Mouse (Mus musculus) hindbrain, embryonic 15.5 days (tissue): ENCODE results near the gene Gm17482. TPM values are rescaled to one million over a fixed set of nuclear protein-coding genes. Genes with fewer than 3 reads are reported as not detected.

Experiments used
- ATAC-seq: fragments of 200-750 bp; cut with Nextera tagmentation; 2 replicates; pipeline ENCODE4 v1.8.0; 2017; ENCODE audit warnings: low read depth, moderate number of reproducible peaks, moderate TSS enrichment; ENCODE audit not compliant: low FRiP score
- H3K27ac ChIP-seq: fragments of 300-500 bp; sonication (generic); replicated peaks from 2 replicates; pipeline ENCODE4 v1.5.1; 2015; ENCODE audit warnings: mild to moderate bottlenecking, inconsistent platforms
- H3K27me3 ChIP-seq: fragments of 300-500 bp; sonication (generic); 2 replicates; pipeline ENCODE4 v1.6.1; 2015; ENCODE audit warnings: control low read depth, inconsistent platforms
- H3K36me3 ChIP-seq: fragments of 300-500 bp; sonication (generic); 2 replicates; pipeline ENCODE4 v1.6.1; 2015; ENCODE audit warnings: control low read depth, inconsistent platforms
- H3K4me1 ChIP-seq: fragments of 300-500 bp; sonication (generic); replicated peaks from 2 replicates; pipeline ENCODE4 v1.6.1; 2015; ENCODE audit warnings: control low read depth, inconsistent platforms
- H3K4me2 ChIP-seq: fragments of 300-500 bp; sonication (generic); 2 replicates; pipeline ENCODE4 v1.6.1; 2015; ENCODE audit warnings: moderate library complexity, mild to moderate bottlenecking, inconsistent platforms
- H3K4me3 ChIP-seq: fragments of 300-500 bp; sonication (generic); 2 replicates; pipeline ENCODE4 v1.5.1; 2015; ENCODE audit warnings: mild to moderate bottlenecking, inconsistent platforms
- H3K9ac ChIP-seq: fragments of 300-500 bp; sonication (generic); 2 replicates; pipeline ENCODE4 v1.6.1; 2015; ENCODE audit warnings: inconsistent platforms
- H3K9me3 ChIP-seq: fragments of 300-500 bp; sonication (generic); 2 replicates; pipeline ENCODE4 v1.6.1; 2016; ENCODE audit warnings: control low read depth, inconsistent platforms
- whole genome bisulfite sequencing: fragments of 180-500 bp; shearing (Covaris S2); methylation state at CpG from one replicate; pipeline ENCODE4 v1.1.7; 2015; 5-methylcytosine and 5-hydroxymethylcytosine counted together
- polyA plus RNA-seq: library from polyadenylated mRNA; unstranded; fragments of >200 nt; fragmentation: Nextera tagmentation; extraction: Ambion mirVana; gene quantifications from 2 replicates; pipeline ENCODE4 v1.2.1, GENCODE M21; 2015

The Gm17482 gene
- polyA plus RNA-seq, result not detected in 2 replicates

DNA sequence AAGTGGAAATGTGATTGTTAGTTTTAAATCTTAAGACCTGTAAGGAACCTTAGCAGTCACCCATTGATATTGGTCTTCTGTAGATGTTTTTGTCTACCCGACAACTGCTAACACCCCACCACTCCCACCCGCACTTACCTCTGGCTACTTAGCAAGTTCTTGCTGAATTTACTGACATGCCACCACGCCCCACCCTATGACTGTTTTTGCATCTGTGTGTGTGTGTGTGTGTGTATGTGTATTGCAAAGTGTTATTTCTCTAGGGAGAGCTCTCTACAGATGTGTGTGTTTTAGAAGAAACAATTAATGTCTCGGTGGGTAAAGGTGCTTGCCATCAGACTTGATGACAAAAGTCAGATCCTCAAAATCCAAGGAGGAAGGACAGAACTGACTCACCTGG lies at the start of gene Gm17482:
TSS of gene Gm17482 (plus strand) at position 301 of the 400 bp plus-strand sequence.
- Histone ChIP-seq H3K9ac (no peak within 1 kb of the TSS), H3K4me2 (no peak within 1 kb of the TSS), H3K27me3 (no peaks in the 10 kb centered on the region), H3K4me1 (peaks cover 11% of the 10 kb centered on the region; the same call in 1 of the 2 replicates), H3K9me3 (no peaks in the 10 kb centered on the region), H3K4me3 (no peak within 1 kb of the TSS), H3K27ac (0 out of 2 replicates have a peak within 1 kb of the TSS, but pooled peaks have one; percentile 10), H3K36me3 (no peaks in the 10 kb centered on the region)
- no peak for ATAC-seq
- 72% methylated on average over 4 of the region's 4 CpGs for WGBS

DNA sequence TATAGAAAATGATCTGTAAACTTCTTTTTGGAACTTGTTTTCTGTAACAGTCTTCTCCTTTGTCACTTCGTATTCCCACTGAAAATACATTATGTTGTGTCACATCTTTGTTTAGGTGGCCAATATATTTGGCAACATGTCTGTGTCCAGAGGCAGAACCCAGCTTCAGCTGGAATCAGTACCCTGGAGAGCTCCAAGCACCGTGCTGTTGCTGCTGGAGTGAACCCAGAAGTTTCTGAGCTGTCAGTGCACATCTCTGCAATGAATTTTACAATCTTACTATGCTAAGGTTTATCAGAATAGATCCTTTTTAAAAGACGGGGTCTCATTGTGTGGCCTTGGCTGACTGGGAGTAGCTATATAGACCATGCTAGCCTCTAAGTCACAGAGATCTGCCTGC lies 48.3 kb upstream of the Gm17482 start:
- H3K9ac ChIP-seq, result no peak overlapping the region
- no peak overlapping the region for H3K4me3 ChIP-seq
- H3K36me3 ChIP-seq, result no peaks in the 10 kb centered on the region
- H3K4me2 ChIP-seq, result no peak overlapping the region
- H3K27me3 ChIP-seq, result no peaks in the 10 kb centered on the region
- no peaks in the 10 kb centered on the region for H3K9me3 ChIP-seq
- H3K4me1 ChIP-seq, result no peaks in the 10 kb centered on the region
- no peak overlapping the region for H3K27ac ChIP-seq
- WGBS, result 36% methylated on average over 3 of the region's 3 CpGs
- no peak for ATAC-seq

DNA sequence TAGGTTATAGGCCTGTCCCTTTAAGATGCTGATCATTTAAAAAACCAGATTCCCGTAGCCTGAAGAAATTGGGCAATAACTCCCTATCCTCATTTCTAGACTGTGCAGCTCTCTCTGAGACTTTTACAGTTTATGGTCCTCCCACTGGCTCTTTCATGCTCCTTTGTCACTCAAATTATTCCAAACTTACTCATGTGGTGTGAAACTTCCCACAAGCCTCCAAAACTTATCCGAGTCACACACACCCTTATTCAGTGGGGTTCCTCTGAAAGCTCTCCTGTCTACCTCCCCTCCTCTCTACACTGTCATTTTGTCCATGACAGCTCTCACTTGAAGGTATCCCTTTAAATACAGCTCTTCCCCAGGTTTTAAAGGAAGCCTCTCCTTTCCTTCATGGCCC lies 46.0 kb upstream of the Gm17482 start:
- 82% methylated on average over 2 of the region's 2 CpGs for WGBS
- Histone ChIP-seq H3K4me1 (no peaks in the 10 kb centered on the region), H3K4me2 (no peak overlapping the region), H3K36me3 (no peaks in the 10 kb centered on the region), H3K4me3 (no peak overlapping the region), H3K9me3 (no peaks in the 10 kb centered on the region), H3K27ac (no peak overlapping the region), H3K27me3 (no peaks in the 10 kb centered on the region), H3K9ac (no peak overlapping the region)
- no peak for ATAC-seq

DNA sequence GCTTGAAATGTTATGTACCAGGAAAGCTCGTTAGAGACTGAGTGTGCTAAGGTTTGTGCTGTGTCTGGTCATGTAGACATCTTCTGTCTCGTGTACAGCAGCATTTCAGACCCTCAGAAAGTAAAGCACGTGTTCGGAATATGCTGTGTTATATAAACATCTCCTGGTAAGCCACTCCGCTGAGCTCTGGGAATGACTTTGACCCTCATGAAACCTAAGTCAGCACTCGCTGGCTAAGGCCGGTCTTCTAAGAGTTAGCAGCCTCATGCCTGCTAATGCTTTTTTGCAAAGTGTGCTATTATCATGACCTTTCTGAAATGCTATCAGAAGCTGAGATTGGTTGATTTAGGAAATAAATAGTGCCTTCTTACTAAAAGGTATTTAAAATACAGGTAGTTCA lies 36.0 kb upstream of the Gm17482 start:
- no peak for ATAC-seq
- no peak overlapping the region for H3K4me3 ChIP-seq
- no peaks in the 10 kb centered on the region for H3K36me3 ChIP-seq
- H3K9ac ChIP-seq, result no peak overlapping the region
- H3K27me3 ChIP-seq, result no peaks in the 10 kb centered on the region
- H3K4me1 ChIP-seq, result no peaks in the 10 kb centered on the region
- no peaks in the 10 kb centered on the region for H3K9me3 ChIP-seq
- no peak overlapping the region for H3K4me2 ChIP-seq
- no peak overlapping the region for H3K27ac ChIP-seq
- WGBS, result 80% methylated on average over 7 of the region's 7 CpGs

DNA sequence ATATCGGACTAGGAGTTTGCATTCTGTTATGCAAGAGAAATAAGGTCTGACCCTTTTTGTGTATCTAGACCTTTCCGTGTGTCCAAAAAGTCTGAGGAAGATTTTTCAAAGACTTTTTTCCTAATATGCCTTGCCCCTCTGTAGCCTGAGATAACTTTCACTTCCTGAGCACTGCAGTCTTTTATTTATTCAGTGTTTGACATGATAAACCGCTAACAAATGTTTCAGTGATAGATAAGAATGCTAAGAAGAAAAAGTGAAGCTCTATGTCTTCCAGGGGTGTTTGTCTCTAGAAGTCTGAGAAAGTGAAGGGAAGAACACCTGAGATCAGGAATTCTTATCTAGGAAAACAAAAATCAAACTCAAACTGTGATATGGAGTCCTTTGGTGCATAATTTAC lies 26.4 kb upstream of the Gm17482 start:
- WGBS, result 88% methylated on average over 3 of the region's 3 CpGs
- H3K4me3 ChIP-seq, result no peak overlapping the region

DNA sequence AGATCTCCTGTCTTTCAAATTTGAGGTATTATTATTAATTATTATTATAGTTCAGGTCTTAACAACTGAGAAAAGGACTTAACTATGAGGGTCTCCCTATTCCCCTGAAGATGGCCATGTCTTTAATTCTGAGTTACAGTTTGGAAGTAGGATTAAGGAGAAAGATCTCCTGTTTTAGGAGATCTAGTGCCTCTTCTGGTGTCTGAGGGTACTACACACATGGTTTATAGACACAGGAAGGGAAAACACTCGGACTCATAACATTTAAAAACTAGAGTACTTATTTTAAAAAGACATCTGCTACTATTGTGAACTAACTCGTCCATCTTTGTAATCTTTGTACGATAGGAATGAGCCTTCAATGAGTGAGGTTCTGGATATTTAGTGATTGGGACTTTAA lies 24.1 kb upstream of the Gm17482 start:
- H3K27me3 ChIP-seq, result no peaks in the 10 kb centered on the region
- no peak overlapping the region for H3K9ac ChIP-seq
- no peak overlapping the region for H3K27ac ChIP-seq
- no peak for ATAC-seq
- no peaks in the 10 kb centered on the region for H3K4me1 ChIP-seq
- 83% methylated on average over 3 of the region's 3 CpGs for WGBS
- no peak overlapping the region for H3K4me2 ChIP-seq
- H3K36me3 ChIP-seq, result no peaks in the 10 kb centered on the region
- no peaks in the 10 kb centered on the region for H3K9me3 ChIP-seq
- no peak overlapping the region for H3K4me3 ChIP-seq

More for the DNA sequence above, 26.4 kb upstream of the Gm17482 start:
- no peak overlapping the region for H3K4me2 ChIP-seq
- H3K4me1 ChIP-seq, result no peaks in the 10 kb centered on the region
- no peak overlapping the region for H3K27ac ChIP-seq
- H3K9me3 ChIP-seq, result no peaks in the 10 kb centered on the region
- H3K9ac ChIP-seq, result no peak overlapping the region
- H3K27me3 ChIP-seq, result no peaks in the 10 kb centered on the region
- no peaks in the 10 kb centered on the region for H3K36me3 ChIP-seq
- no peak for ATAC-seq

DNA sequence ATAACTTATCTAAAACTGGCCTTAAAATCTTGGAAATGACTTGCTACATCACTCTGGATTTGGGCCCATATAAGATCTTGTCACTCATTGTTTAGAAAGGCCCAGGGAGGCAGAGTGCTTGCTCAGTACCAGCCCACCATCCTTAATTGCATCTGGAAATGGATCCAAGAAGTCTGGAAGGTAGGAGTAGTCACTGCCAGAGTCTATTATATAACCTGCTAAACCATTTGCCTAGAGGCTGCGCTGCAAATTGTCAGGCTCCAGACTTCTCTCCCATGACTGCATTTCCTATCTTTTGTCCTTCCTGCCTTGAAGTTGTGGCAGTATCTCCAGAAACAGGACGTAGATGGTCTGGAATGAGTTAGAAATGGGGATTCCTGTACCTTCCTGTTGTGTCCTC lies 17.0 kb upstream of the Gm17482 start:
- no peak overlapping the region for H3K9ac ChIP-seq
- H3K36me3 ChIP-seq, result no peaks in the 10 kb centered on the region
- no peak overlapping the region for H3K4me3 ChIP-seq
- H3K4me2 ChIP-seq, result no peak overlapping the region
- 79% methylated on average over 2 of the region's 2 CpGs for WGBS
- H3K27me3 ChIP-seq, result no peaks in the 10 kb centered on the region
- no peaks in the 10 kb centered on the region for H3K9me3 ChIP-seq
- no peaks in the 10 kb centered on the region for H3K4me1 ChIP-seq
- no peak overlapping the region for H3K27ac ChIP-seq
- ATAC-seq, result no peak

DNA sequence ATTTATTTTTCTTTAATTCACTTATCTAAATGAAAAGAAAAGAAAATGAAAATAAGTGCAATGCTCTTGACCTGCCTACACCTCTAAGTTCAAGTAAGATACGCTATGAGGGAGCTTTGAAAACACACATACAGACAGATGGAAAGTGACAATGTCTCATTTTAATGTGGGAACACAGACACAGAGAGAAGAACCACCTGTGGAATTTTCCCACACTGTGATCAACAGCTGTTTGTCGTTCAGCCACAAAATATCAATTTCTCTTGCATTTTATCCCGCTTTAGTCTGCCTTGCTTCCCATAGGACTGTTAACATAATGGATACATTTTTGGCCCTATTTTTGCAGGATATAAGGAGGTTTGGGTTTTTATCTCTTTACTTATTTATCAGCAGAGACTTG lies 16.3 kb upstream of the Gm17482 start:
- 87% methylated on average over 3 of the region's 3 CpGs for WGBS
- H3K27me3 ChIP-seq, result no peaks in the 10 kb centered on the region

DNA sequence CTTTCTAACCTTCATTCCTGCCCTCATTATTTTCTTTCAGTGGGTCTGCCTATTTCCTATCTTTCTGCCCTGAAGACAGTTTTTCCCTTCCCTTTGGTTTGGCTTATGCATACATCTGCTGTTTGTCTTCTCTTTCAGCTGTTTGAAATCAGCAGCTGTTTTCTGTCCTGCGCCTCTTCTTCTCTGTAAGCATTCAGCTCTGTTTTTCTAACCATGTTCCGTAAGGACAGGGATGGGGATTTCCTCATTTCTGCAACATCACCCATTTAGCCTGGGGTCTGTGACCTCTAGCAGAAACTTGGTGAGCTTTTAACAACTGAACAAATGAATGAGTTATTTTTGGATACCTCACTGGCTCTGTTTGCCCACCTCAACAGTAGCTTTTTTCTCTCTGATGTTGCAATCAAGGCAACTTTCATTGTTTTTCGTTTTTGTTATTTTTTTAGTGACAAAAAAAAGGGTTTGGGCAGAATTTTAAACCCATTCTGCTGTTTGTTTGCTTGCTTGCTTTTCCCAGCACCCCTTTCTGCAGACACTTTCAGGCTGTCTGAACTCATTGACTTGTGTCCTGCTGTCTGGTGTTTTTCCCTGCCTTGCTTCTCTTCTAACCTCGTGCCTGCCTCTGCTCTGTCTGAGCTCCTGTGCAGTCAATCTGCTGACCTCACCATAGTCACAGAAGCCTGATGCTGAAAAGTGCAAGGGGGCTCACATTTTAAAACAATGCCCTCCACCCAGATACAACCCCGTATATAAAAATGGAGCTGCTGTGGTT lies 14.8 kb upstream of the Gm17482 start:
- WGBS, result 70% methylated on average over 5 of the region's 5 CpGs
- Histone ChIP-seq H3K9me3 (no peaks in the 10 kb centered on the region), H3K4me3 (no peak overlapping the region), H3K36me3 (no peaks in the 10 kb centered on the region), H3K4me2 (no peak overlapping the region), H3K27ac (no peak overlapping the region), H3K4me1 (no peaks in the 10 kb centered on the region), H3K27me3 (no peaks in the 10 kb centered on the region), H3K9ac (no peak overlapping the region)
- ATAC-seq, result no peak

More for the DNA sequence above, 16.3 kb upstream of the Gm17482 start:
- Histone ChIP-seq H3K4me3 (no peak overlapping the region), H3K4me2 (no peak overlapping the region), H3K9ac (no peak overlapping the region), H3K36me3 (no peaks in the 10 kb centered on the region), H3K4me1 (no peaks in the 10 kb centered on the region), H3K27ac (no peak overlapping the region), H3K9me3 (no peaks in the 10 kb centered on the region)
- ATAC-seq, result no peak

DNA sequence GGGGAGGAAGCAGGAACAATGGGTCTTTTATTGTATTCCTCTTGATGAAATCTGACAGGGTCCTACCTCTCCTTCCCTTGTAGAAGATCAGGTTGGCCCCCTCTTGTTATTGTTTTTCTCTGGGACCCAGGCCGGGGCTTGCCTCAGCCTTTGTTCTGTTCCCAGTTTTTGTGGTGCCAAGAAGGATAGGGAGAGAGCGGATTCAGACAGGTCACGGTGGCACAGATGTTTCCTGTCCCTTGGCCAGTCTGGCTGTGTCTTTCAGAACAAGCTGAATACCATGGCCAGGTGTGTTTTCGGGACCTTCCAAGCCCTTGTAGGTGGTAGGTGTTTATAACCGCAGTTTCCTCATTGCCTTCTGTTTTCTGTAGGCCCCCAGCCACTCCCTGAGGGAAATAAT lies 14.0 kb upstream of the Gm17482 start:
- Histone ChIP-seq H3K27ac (no peak overlapping the region), H3K36me3 (no peaks in the 10 kb centered on the region), H3K4me2 (no peak overlapping the region), H3K9ac (no peak overlapping the region), H3K4me3 (no peak overlapping the region), H3K4me1 (no peaks in the 10 kb centered on the region), H3K27me3 (no peaks in the 10 kb centered on the region), H3K9me3 (no peaks in the 10 kb centered on the region)
- 48% methylated on average over 5 of the region's 5 CpGs for WGBS
- no peak for ATAC-seq

DNA sequence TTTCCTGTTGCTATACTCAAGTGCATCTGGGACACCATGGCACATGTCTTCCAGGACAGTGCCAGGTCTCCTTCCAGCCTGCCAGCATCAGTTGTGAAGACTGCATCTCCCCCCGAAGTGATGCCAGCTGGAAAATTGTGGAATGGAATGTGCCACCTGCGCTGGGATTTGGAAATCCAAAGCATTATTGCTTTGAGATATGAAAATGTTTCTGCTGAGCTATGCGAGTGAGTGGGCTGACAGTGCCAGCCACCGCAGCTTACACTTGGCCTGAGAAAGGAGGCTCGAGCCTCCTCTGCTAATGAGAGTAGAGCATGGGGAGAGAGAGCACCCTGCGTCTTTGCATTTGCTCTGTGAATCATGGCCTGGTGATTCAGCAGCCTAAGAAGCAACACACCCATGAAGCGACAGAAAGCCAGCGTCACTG lies 5.9 kb upstream of the Gm17482 start:
- Histone ChIP-seq H3K36me3 (no peaks in the 10 kb centered on the region), H3K27ac (no peak overlapping the region; the same call in 1 of the 2 replicates), H3K4me1 (peaks cover 8% of the 10 kb centered on the region; the same call in 1 of the 2 replicates), H3K9ac (no peak overlapping the region), H3K27me3 (no peaks in the 10 kb centered on the region), H3K4me3 (no peak overlapping the region), H3K9me3 (no peaks in the 10 kb centered on the region), H3K4me2 (no peak overlapping the region)
- ATAC-seq, result no peak
- WGBS, result 79% methylated on average over 8 of the region's 8 CpGs

DNA sequence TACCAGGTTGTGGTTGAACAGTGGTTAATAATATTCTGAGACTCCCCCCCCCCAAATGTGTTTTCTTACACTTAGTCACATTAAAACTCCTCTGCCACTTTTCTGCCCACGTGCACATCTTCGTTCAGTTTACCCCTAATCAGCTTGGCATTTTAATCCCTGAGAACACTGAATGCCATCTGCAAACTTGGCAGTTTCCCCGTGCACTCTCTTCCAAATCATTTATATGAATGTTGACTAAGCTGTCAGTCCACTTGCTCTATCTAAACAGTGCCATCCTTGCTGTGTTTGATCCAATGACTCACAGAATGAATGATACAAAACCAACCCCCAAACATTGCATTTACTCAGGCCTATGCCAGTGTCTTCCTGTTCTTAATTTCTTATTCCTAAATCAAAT lies 1.6 kb upstream of the Gm17482 start:
- 54% methylated on average over 3 of the region's 3 CpGs for WGBS
- no peak for ATAC-seq
- no peak overlapping the region for H3K9ac ChIP-seq
- no peak overlapping the region for H3K4me3 ChIP-seq
- H3K27ac ChIP-seq, result no peak overlapping the region
- peaks cover 11% of the 10 kb centered on the region; the same call in 1 of the 2 replicates for H3K4me1 ChIP-seq
- H3K27me3 ChIP-seq, result no peaks in the 10 kb centered on the region
- no peaks in the 10 kb centered on the region for H3K9me3 ChIP-seq
- no peak overlapping the region for H3K4me2 ChIP-seq
- no peaks in the 10 kb centered on the region for H3K36me3 ChIP-seq

DNA sequence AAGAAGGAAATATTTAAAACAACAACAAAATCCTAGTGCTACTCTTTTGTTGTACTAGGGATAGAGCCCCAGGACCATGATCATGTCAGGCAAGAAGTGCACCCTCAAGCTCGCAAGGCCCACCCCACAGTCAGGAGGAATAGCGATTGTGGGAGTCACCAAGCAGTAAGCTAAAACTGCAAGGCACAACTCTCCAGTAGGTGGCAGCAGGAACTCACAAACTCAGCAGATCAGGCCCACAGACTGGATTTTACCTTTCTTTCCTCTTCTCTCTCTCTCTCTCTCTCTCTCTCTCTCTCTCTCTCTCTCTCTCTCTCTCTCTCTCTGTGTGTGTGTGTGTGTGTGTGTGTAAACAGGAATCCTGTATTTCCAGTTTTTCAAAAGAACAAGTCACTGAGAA lies 386 bp downstream of the Gm17482 start:
- Histone ChIP-seq H3K4me1 (peaks cover 11% of the 10 kb centered on the region; the same call in 1 of the 2 replicates), H3K9ac (no peak overlapping the region), H3K4me2 (no peak overlapping the region), H3K27me3 (no peaks in the 10 kb centered on the region), H3K27ac (no peak overlapping the region), H3K4me3 (no peak overlapping the region), H3K36me3 (no peaks in the 10 kb centered on the region), H3K9me3 (no peaks in the 10 kb centered on the region)
- 7% methylated on average over 2 of the region's 2 CpGs for WGBS
- ATAC-seq, result peak; percentile 77; the same call in 1 of the 2 replicates
